Mouse (Mus musculus): ENCODE data around the gene Yju2.

The Yju2 gene

DNA sequence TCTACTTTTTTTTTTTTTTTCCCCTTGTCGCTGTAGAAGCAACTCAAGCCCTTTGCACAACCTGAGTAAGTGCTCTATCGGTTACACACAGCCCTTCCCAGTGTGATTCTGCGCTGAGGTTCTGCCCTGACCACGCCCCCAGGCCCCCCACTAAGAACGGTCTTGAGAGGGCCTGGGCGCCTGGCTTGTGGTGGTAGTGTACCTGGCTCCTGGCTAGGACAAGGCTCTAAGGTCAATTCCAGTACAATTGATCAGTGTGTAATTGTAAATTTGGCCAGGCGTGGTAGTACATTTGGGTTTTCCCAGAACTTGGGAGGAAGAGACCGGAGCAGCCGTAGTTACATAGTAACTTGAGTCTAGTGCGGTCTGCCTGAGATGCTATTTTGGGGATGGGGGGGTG is 48.1 kb downstream of the Yju2 start:
- no peak for DNase-seq (ENCODE audit: low read depth, low spot score)

DNA sequence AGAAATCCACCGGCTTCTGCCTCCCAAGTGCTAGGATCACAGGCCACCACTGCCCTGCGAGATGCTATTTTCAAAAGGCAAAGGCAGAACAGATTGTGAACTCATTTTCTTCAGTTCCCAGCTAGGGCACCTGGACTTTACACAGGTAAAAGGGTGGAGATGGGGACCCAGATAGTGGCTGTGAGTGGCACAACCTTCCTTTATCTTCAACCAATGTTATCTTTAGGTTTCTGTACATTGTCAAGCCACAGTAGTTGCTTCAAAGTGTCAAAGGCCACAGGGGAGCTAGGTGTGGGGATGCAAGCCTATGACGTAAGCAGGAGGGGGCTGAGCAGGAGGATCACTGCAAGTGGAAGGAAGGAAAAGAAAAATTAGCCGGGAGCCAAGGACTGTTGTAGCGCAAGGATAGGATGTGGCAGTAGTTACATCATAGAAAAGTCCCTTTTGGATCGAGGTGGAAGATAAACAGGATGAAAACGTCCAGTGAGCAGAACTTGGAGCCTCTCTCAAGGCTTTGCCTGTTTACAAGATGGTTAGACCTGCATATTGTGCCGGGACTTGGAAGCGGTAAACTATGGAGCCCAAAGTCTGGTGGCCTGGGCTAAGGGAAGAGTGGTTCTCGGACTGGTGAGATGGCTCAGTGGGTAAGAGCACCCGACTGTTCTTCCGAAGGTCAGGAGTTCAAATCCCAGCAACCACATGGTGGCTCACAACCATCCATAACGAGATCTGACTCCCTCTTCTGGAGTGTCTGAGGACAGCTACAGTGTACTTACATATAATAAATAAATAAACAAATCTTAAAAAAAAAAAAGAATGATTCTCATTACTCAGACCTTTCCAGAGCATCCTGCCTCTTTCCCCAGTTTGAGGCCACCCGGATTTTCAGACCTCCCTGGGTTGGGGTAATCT is 48.8 kb downstream of the Yju2 start:
- no peak for DNase-seq (ENCODE audit: low read depth, low spot score)

DNA sequence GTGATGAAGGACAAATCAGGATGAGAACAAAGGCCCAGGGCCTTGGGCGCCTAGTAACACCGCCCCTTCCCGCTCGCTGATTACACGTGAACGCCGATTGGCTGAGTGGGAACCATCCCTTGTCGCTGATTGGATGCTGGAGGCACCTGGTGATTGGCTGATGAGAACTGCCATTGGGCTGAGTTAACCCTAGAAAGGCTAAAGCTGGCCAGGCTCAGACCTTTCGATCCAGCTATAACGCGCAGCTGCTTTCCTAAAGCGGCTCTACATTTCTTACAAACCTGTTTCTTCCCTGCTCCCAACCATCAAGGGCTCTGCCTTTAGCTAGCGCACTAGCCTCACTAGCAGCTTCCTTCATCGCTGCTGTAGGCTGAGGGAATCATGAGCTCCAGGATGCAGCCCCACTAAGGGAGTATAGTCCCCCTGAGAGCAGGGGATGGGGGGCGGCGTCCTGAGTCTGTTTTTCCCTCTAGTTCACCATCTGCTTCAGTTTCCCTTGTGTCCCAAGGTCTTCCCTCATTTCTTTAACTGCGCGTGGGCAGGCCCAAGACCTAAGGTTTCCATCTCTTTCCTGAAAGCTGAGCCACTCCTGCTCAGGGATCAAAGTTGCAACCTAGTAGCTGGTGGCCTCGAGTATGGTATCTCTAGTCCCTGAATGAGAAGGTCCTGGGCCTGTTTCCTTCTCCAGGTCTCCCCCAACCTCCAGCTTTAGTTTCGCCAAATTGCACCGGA is 49.6 kb downstream of the Yju2 start:
- peak; percentile 95 for DNase-seq (ENCODE audit: low read depth, low spot score)

GRCm38 (mm10) chr17:56009088-56009961 is 50.4 kb downstream of the Yju2 start:
- peak; percentile 93 for DNase-seq (ENCODE audit: low read depth, low spot score)

- no peak for DNase-seq (ENCODE audit: low read depth, low spot score)
Measured at GRCm38 (mm10) chr17:56009962-56010240, 51.0 kb downstream of the Yju2 start.

DNA sequence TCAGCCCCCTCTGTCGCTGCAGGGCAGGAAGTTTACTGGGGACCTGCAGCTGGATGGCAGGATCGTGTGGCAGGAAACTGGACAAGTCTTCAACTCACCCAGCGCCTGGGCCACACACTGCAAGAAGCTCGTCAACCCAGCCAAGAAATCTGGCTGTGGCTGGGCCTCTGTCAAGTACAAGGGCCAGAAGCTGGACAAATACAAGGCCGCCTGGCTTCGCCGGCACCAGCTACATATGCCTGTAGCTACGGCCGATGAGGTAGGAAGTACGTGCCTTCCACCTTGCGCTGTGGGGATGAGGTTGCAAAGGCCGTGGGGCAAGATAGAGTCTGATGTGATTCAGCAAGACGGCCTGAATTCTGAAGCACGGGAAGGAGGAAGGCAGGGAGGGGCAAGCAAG is 51.4 kb downstream of the Yju2 start:
- DNase-seq (ENCODE audit: low read depth, low spot score), result no peak

GRCm38 (mm10) chr17:56010681-56011080 is 51.8 kb downstream of the Yju2 start:
- peak; percentile 87 for DNase-seq (ENCODE audit: low read depth, low spot score)

GRCm38 (mm10) chr17:56011441-56011840 is 52.5 kb downstream of the Yju2 start:
- DNase-seq (ENCODE audit: low read depth, low spot score), result no peak

DNA sequence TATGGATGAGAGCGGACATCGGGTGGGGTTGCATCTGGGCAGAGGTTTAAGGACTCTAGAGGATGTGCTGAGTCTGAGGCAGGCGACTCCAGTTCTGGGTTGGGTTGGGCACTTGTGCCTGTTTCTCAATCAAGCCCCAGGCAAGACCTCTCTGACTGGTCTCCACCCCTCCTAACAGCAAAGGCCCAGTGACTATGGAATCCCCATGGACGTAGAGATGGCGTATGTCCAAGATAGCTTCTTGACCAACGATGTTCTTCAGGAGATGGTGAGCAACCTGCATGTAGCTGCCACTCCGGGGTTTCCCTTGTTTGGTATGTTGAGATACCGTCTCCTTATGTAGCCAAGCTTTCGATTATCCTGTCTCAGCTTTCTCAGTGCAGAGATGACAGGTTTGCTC is 56.4 kb downstream of the Yju2 start:
- no peak for DNase-seq (ENCODE audit: low read depth, low spot score)

DNA sequence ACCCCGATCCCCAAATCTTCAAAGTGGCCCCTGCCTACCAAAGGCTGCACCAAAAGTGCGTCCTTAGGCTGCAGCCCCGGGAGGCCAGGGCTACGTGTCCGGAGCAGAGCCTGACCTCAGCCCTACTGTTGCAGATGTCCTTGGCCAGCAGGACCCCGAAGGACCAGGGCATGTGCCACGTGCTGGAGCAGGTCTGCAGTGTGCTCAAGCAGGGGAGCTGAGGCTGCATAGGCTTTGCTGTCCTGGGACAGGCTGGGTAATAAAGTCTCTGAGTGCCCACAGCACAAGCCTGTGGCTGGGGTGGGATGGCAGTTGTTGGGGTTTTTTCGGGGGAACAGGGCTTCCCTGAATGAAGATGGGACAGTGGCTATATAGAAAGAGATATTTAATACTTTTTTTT is 57.5 kb downstream of the Yju2 start:
- DNase-seq (ENCODE audit: low read depth, low spot score), result no peak

DNA sequence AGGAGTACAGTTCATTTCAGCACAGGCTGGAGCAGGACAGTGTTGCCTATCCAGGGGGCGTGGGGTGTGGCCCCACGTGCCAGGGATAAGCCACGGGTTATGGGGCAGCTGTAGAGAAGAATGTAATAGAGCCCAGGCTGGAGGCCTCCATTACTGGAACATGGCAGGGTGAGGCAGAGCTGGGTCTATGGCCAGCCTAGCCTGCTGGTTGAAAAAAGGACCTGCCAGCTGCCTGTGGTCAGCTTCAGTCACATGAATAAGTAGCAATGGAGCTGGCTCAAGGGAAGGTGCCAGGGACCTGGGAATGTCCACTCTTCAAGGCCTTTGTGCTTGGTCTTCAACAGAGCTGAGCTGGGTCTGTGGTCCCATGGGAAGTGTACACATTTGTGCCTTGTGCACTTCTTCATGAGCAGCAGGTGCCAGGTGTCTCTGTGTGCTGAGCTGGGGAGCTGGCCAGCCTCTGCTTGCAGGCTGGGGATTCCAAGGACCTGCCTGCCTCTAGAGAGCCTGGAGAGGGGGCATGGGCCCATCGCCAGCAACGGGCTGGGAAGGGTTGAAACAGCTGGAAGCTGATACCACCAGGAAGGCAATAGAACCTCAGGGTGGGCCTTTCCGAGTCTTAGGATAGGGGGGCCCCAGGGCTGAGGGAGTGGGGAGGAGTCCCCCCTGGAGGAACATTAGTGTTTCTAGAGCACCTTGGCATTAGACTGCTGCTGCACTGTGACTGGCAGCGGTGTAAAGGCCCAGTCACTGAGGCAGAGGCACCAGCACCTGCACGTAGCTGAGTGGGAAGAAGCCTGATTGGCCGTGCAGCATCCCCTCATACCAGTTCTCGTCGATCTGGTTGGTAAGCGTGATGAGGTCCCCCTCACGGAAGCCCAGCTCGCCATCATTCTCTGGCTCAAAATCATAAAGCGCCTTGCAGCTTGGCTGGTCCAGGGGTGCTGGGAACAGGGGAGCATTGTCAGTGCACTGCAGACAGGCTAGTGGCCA is 58.2 kb downstream of the Yju2 start:
- DNase-seq (ENCODE audit: low read depth, low spot score), result no peak

DNA sequence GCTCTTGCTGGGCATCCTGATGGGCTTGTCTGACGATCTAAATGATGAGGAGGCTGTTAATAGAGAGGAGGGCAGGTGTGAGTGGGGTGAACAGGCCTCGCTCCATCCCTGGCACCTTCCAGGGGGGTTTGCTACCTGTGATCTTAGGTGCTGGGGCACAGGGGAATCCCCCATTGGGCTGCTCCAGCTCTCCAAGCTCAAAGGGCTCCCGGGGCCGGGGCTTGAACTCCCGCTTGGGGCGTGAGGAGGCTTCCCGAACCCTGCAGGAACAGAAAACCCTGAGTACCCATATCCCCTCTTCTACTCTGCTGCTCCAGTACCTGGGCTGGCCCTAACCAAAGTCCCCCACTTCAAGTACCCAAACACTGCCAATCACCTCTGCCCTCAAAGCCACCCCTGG is 58.9 kb downstream of the Yju2 start:
- DNase-seq (ENCODE audit: low read depth, low spot score), result no peak
